Mouse (Mus musculus) liver, embryonic 11.5 days (tissue): ENCODE data around the gene Adgrg1. TPM values are rescaled to one million over a fixed set of nuclear protein-coding genes. Genes with fewer than 3 reads are reported as not detected.

ENCODE experiments used
- ATAC-seq: fragments of 200-750 bp; cut with Nextera tagmentation; replicated peaks from 2 replicates; pipeline ENCODE4 v1.8.0; 2017; ENCODE audit warnings: moderate number of reproducible peaks, mild to moderate bottlenecking, moderate TSS enrichment, moderate library complexity; ENCODE audit not compliant: low FRiP score
- DNase-seq: peaks from one replicate; pipeline ENCODE4 v3.0.0-alpha.2; 2017; ENCODE audit warnings: low spot score
- H3K27ac ChIP-seq: fragments of 300-500 bp; sonication (generic); 2 replicates; pipeline ENCODE4 v1.5.1; 2014; ENCODE audit warnings: mild to moderate bottlenecking, low read depth, low read length, control low read depth
- H3K27me3 ChIP-seq: fragments of 300-500 bp; sonication (generic); replicated peaks from 2 replicates; pipeline ENCODE4 v1.6.1; 2014; ENCODE audit warnings: low read length, mixed read lengths; ENCODE audit not compliant: control insufficient read depth, insufficient read depth
- H3K36me3 ChIP-seq: fragments of 300-500 bp; sonication (generic); 2 replicates; pipeline ENCODE4 v1.6.1; 2014; ENCODE audit warnings: mild to moderate bottlenecking, low read length, moderate library complexity, mixed read lengths; ENCODE audit not compliant: control insufficient read depth, insufficient read depth
- H3K4me1 ChIP-seq: fragments of 300-500 bp; sonication (generic); replicated peaks from 2 replicates; pipeline ENCODE4 v1.6.1; 2014; ENCODE audit warnings: low read length, mixed read lengths; ENCODE audit not compliant: control insufficient read depth, insufficient read depth
- H3K4me2 ChIP-seq: fragments of 300-500 bp; sonication (generic); 2 replicates; pipeline ENCODE4 v1.6.1; 2014; ENCODE audit warnings: mild to moderate bottlenecking, control low read depth, moderate library complexity
- H3K4me3 ChIP-seq: fragments of 300-500 bp; sonication (generic); 2 replicates; pipeline ENCODE4 v1.5.1; 2014; ENCODE audit warnings: low read depth, low read length, control low read depth
- H3K9ac ChIP-seq: fragments of 300-500 bp; sonication (generic); 2 replicates; pipeline ENCODE4 v1.6.1; 2014; ENCODE audit warnings: low read depth, low read length, control low read depth
- H3K9me3 ChIP-seq: fragments of 300-500 bp; sonication (generic); 2 replicates; pipeline ENCODE4 v1.6.1; 2016; ENCODE audit warnings: low read length, inconsistent platforms, mixed read lengths; ENCODE audit not compliant: control insufficient read depth
- WGBS: fragments of 180-500 bp; shearing (Covaris S2); extraction: QIAGEN DNeasy Blood & Tissue Kit; methylation state at CpG from one replicate; pipeline ENCODE4 v1.1.7; 2014; 5-methylcytosine and 5-hydroxymethylcytosine counted together
- polyA plus RNA-seq: library from polyadenylated mRNA; unstranded; fragments of >200 nt; fragmentation: Nextera tagmentation; extraction: Ambion mirVana; gene quantifications from 2 replicates; pipeline ENCODE4 v1.2.1, GENCODE M21; 2014

The Adgrg1 gene
- polyA plus RNA-seq, 1 experiment from 2014 or later = 125 TPM

GRCm38 (mm10) chr8:95044811-95045210 is 70.3 kb downstream of the Adgrg1 start:
- no peak for DNase-seq
- Histone ChIP-seq H3K9ac (no peak overlapping the region), H3K4me1 (no peaks in the 10 kb centered on the region; the same call in 1 of the 2 replicates), H3K27me3 (no peaks in the 10 kb centered on the region), H3K27ac (no peak overlapping the region), H3K4me2 (no peak overlapping the region), H3K9me3 (no peaks in the 10 kb centered on the region), H3K36me3 (no peaks in the 10 kb centered on the region), H3K4me3 (no peak overlapping the region)
- WGBS = 56% methylated on average over 4 of the region's 4 CpGs
- no peak for ATAC-seq

GRCm38 (mm10) chr8:95046982-95047381 is 72.4 kb downstream of the Adgrg1 start:
- no peak for ATAC-seq
- H3K9ac ChIP-seq = no peak overlapping the region
- peak overlapping the region; percentile 57; the same call in 1 of the 2 replicates for H3K27ac ChIP-seq
- H3K4me3 ChIP-seq = no peak overlapping the region
- WGBS = 47% methylated on average over 3 of the region's 3 CpGs
- no peaks in the 10 kb centered on the region; the same call in 1 of the 2 replicates for H3K4me1 ChIP-seq
- H3K9me3 ChIP-seq = no peaks in the 10 kb centered on the region
- H3K36me3 ChIP-seq = no peaks in the 10 kb centered on the region
- no peak overlapping the region for H3K4me2 ChIP-seq
- DNase-seq = no peak
- H3K27me3 ChIP-seq = no peaks in the 10 kb centered on the region

- DNase-seq (no peak), ATAC-seq (no peak)
- H3K27ac ChIP-seq = no peak overlapping the region
Observed at GRCm38 (mm10) chr8:95047884-95048680, 73.5 kb downstream of the Adgrg1 start.

GRCm38 (mm10) chr8:95049636-95050035 is 75.1 kb downstream of the Adgrg1 start:
- Histone ChIP-seq H3K27me3 (no peaks in the 10 kb centered on the region), H3K9me3 (no peaks in the 10 kb centered on the region), H3K4me3 (no peak overlapping the region), H3K4me1 (peaks cover 5% of the 10 kb centered on the region), H3K36me3 (no peaks in the 10 kb centered on the region), H3K4me2 (no peak overlapping the region), H3K9ac (no peak overlapping the region), H3K27ac (no peak overlapping the region)
- 42% methylated on average over 2 of the region's 2 CpGs for WGBS
- DNase-seq (no peak), ATAC-seq (no peak)

More at GRCm38 (mm10) chr8:95047884-95048680, 73.5 kb downstream of the Adgrg1 start:
- H3K4me3 ChIP-seq = no peak overlapping the region
- H3K27me3 ChIP-seq = no peaks in the 10 kb centered on the region
- H3K9ac ChIP-seq = no peak overlapping the region
- H3K9me3 ChIP-seq = no peaks in the 10 kb centered on the region
- no peaks in the 10 kb centered on the region; the same call in 1 of the 2 replicates for H3K4me1 ChIP-seq
- no peaks in the 10 kb centered on the region for H3K36me3 ChIP-seq
- H3K4me2 ChIP-seq = no peak overlapping the region
- WGBS = 66% methylated on average over 6 of the region's 6 CpGs

- DNase-seq (no peak), ATAC-seq (peak; percentile 43; the same call in 1 of the 2 replicates)
- Histone ChIP-seq H3K27me3 (no peaks in the 10 kb centered on the region), H3K27ac (no peak overlapping the region), H3K9ac (no peak overlapping the region), H3K4me3 (no peak overlapping the region), H3K4me1 (peaks cover 27% of the 10 kb centered on the region), H3K4me2 (no peak overlapping the region), H3K36me3 (no peaks in the 10 kb centered on the region), H3K9me3 (no peaks in the 10 kb centered on the region)
- 56% methylated on average over 6 of the region's 6 CpGs for WGBS
Observed at GRCm38 (mm10) chr8:95054438-95054837, 79.9 kb downstream of the Adgrg1 start.

- no peaks in the 10 kb centered on the region for H3K27me3 ChIP-seq
- WGBS = 21% methylated on average over 2 of the region's 2 CpGs
- no peak within 1 kb of the TSS for H3K4me3 ChIP-seq
- no peaks in the 10 kb centered on the region for H3K36me3 ChIP-seq
- H3K9me3 ChIP-seq = no peaks in the 10 kb centered on the region
- H3K9ac ChIP-seq = no peak within 1 kb of the TSS
- H3K27ac ChIP-seq = no peak within 1 kb of the TSS
- DNase-seq = no peak
- H3K4me1 ChIP-seq = peaks cover 32% of the 10 kb centered on the region
- ATAC-seq = peak; percentile 49; the same call in 1 of the 2 replicates
- no peak within 1 kb of the TSS for H3K4me2 ChIP-seq
Observed at GRCm38 (mm10) chr8:95054927-95055510, 80.5 kb downstream of the Adgrg1 start, which contains the start of gene Drc7. Gene Drc7, plus strand, starts transcription at chr8:95055103.

GRCm38 (mm10) chr8:95056414-95056813 is 81.9 kb downstream of the Adgrg1 start:
- ATAC-seq = peak; percentile 84
- Histone ChIP-seq H3K9me3 (no peaks in the 10 kb centered on the region), H3K4me1 (peaks cover 32% of the 10 kb centered on the region), H3K27ac (no peak overlapping the region), H3K4me3 (no peak overlapping the region), H3K9ac (no peak overlapping the region), H3K36me3 (no peaks in the 10 kb centered on the region), H3K27me3 (no peaks in the 10 kb centered on the region), H3K4me2 (no peak overlapping the region)
- no peak for DNase-seq
- WGBS = 71% methylated on average over 5 of the region's 5 CpGs

GRCm38 (mm10) chr8:95058661-95059060 is 84.1 kb downstream of the Adgrg1 start:
- Histone ChIP-seq H3K27ac (no peak overlapping the region), H3K36me3 (no peaks in the 10 kb centered on the region), H3K27me3 (no peaks in the 10 kb centered on the region), H3K4me3 (no peak overlapping the region), H3K4me2 (no peak overlapping the region), H3K9ac (0 out of 2 replicates have a peak overlapping the region, but pooled peaks have one; percentile 22), H3K9me3 (no peaks in the 10 kb centered on the region), H3K4me1 (peaks cover 32% of the 10 kb centered on the region)
- WGBS = 49% methylated on average over 6 of the region's 6 CpGs
- ATAC-seq (no peak), DNase-seq (no peak)
